Comparison of ENCODE assay signal across 14 mouse cellular contexts in the genomic region with DNA sequence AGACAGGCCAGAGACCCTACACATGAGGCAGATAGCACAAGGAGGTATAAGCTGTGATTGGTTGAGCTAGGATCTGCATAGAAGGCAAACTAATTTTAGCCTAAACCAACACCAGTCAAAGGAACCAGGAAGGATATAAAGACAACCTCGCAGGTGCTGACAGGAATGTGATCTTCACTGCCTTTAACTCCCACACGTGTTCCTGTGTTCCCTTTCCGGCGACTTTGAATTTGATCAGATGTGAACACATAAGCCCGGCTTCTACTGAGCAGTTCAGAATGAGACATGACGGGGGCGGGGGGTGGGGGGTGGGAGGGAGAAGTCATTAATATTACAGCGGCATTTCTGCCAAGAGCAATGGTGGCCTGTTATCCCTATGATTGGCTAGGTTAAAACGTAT.
DNase-seq lines count a peak whose midpoint lies in the region; ATAC-seq and TF ChIP-seq lines count a peak whose summit lies in the region.
"Had no signal": no experiment of that assay in that cellular context is flagged by ENCODE, and none has a peak within 500 bp of the region (broad histone marks: within the 10 kb centered on the region; RNA-seq: fewer than 3 reads in every experiment).

No protein-coding gene starts in this region.

- no peak for TF ChIP-seq POLR2A in brain, embryonic 14.5 days (IDR thresholded peaks at IDR 0.05; ENCODE audit: borderline replicate concordance, extremely low read depth, insufficient read depth, insufficient read length, poor library complexity, severe bottlenecking)

- H3K4me1 ChIP-seq in heart, embryonic 13.5 days: peaks cover 22% of the 10 kb centered on the region
- H3K4me1 ChIP-seq in forebrain, embryonic 15.5 days: peaks cover 28% of the 10 kb centered on the region

- 32% methylated on average over 9 of the region's 9 CpGs for WGBS in heart, embryonic 13.5 days
- 48% methylated on average over 9 of the region's 9 CpGs for WGBS in forebrain, embryonic 15.5 days

- H3K27ac ChIP-seq in heart, embryonic 13.5 days (replicated peaks): no peak overlapping the region
- peak overlapping the region; percentile 89 for H3K27ac ChIP-seq in layer of hippocampus, adult 2 months
- H3K27ac ChIP-seq in forebrain, embryonic 15.5 days (replicated peaks): peak overlapping the region; percentile 65; the same call in 1 of the 2 replicates
- H3K27ac ChIP-seq: embryonic facial prominence, embryonic 12.5 days; stomach, postnatal 0 days had no signal

- peak overlapping the region; percentile 34 for H3K4me2 ChIP-seq in heart, embryonic 13.5 days
- 0 out of 2 replicates have a peak overlapping the region, but pooled peaks have one; percentile 5 for H3K4me2 ChIP-seq in forebrain, embryonic 15.5 days (replicated peaks)
- H3K4me2 ChIP-seq: embryonic facial prominence, embryonic 12.5 days had no signal

- no peak for TF ChIP-seq CTCF in layer of hippocampus, adult 2 months (conservative IDR thresholded peaks at IDR 0.05)
- TF ChIP-seq CTCF in brain, embryonic 14.5 days (IDR thresholded peaks at IDR 0.05; ENCODE audit: borderline replicate concordance, extremely low read depth, insufficient read depth, insufficient read length): no peak

- no peaks in the 10 kb centered on the region for H3K27me3 ChIP-seq in heart, embryonic 13.5 days (replicated peaks)
- H3K27me3 ChIP-seq in forebrain, embryonic 15.5 days: no peaks in the 10 kb centered on the region

- no peak for ATAC-seq in heart, embryonic 13.5 days (ENCODE audit: extremely low read depth, insufficient number of reproducible peaks, low FRiP score, low TSS enrichment)
- ATAC-seq in forebrain, embryonic 15.5 days (replicated peaks): peak; percentile 5; the same call in 1 of the 2 replicates

- DNase-seq in heart, adult 8-10 months (ENCODE audit: low spot score): no peak
- peak in 1 of 2 experiments; percentile 25 for DNase-seq in layer of hippocampus, adult 2 months (ENCODE audit: low spot score in 2 of 2)
- DNase-seq in layer of hippocampus, adult 8-10 months (ENCODE audit: low spot score in 2 of 2): no peak
- peak; percentile 37 for DNase-seq in brain, embryonic 14.5 days (ENCODE audit: low read depth)
- no peak for DNase-seq in adrenal gland, postnatal 10 days
- DNase-seq in yolk sac, embryonic 10.5 days (ENCODE audit: low spot score): no peak
- DNase-seq: cerebellum, adult 8-10 months; kidney, adult 11 months; lung, adult 2 months; spleen, adult 18-20 months had no signal

- no peak overlapping the region for H3K4me3 ChIP-seq in heart, embryonic 13.5 days
- no peak overlapping the region for H3K4me3 ChIP-seq in layer of hippocampus, adult 2 months
- no peak overlapping the region for H3K4me3 ChIP-seq in forebrain, embryonic 15.5 days
- H3K4me3 ChIP-seq: embryonic facial prominence, embryonic 12.5 days had no signal

- no peaks in the 10 kb centered on the region for H3K9me3 ChIP-seq in heart, embryonic 13.5 days
- no peaks in the 10 kb centered on the region for H3K9me3 ChIP-seq in forebrain, embryonic 15.5 days
- H3K9me3 ChIP-seq: embryonic facial prominence, embryonic 12.5 days had no signal

- H3K36me3 ChIP-seq in heart, embryonic 13.5 days: no peaks in the 10 kb centered on the region
- H3K36me3 ChIP-seq in forebrain, embryonic 15.5 days: no peaks in the 10 kb centered on the region
- H3K36me3 ChIP-seq: embryonic facial prominence, embryonic 12.5 days had no signal

- H3K9ac ChIP-seq in heart, embryonic 13.5 days: no peak overlapping the region
- H3K9ac ChIP-seq in forebrain, embryonic 15.5 days (replicated peaks): no peak overlapping the region
- H3K9ac ChIP-seq: embryonic facial prominence, embryonic 12.5 days had no signal
